Mouse (Mus musculus) limb, embryonic 14.5 days (tissue): ENCODE measurements at regions not wholly inside any gene's neighbourhood (a gene's known extent, or its start where the extent isn't known, plus 50 kb on each side); places are given as distances from the start of the nearest gene placed in this dataset.

Experiments
- ATAC-seq: fragments of 200-750 bp; cut with Nextera tagmentation; 2 replicates; pipeline ENCODE4 v1.8.0; 2017; ENCODE audit warnings: low read depth, moderate number of reproducible peaks, moderate TSS enrichment; ENCODE audit not compliant: low FRiP score
- DNase-seq: peaks from one replicate; pipeline ENCODE4 v3.0.0-alpha.2; 2015; ENCODE audit warnings: low spot score
- H3K27ac ChIP-seq: fragments of 300-500 bp; sonication (generic); replicated peaks from 2 replicates; pipeline ENCODE4 v1.5.1; 2014; ENCODE audit warnings: low read depth, mild to moderate bottlenecking, low read length, moderate library complexity, mixed read lengths
- H3K27me3 ChIP-seq: fragments of 300-500 bp; sonication (generic); 2 replicates; pipeline ENCODE4 v1.6.1; 2014; ENCODE audit warnings: low read length, mixed read lengths; ENCODE audit not compliant: control insufficient read depth, insufficient read depth
- H3K36me3 ChIP-seq: fragments of 300-500 bp; sonication (generic); 2 replicates; pipeline ENCODE4 v1.6.1; 2014; ENCODE audit warnings: mild to moderate bottlenecking, low read length, moderate library complexity, mixed read lengths; ENCODE audit not compliant: control insufficient read depth, insufficient read depth
- H3K4me1 ChIP-seq: fragments of 300-500 bp; sonication (generic); 2 replicates; pipeline ENCODE4 v1.6.1; 2014; ENCODE audit warnings: antibody characterized with exemption, low read length, mixed read lengths; ENCODE audit not compliant: control insufficient read depth, insufficient read depth
- H3K4me2 ChIP-seq: fragments of 300-500 bp; sonication (generic); replicated peaks from 2 replicates; pipeline ENCODE4 v1.6.1; 2014; ENCODE audit warnings: low read depth, mild to moderate bottlenecking, low read length, moderate library complexity; ENCODE audit not compliant: severe bottlenecking
- H3K4me3 ChIP-seq: fragments of 300-500 bp; sonication (generic); replicated peaks from 2 replicates; pipeline ENCODE4 v1.5.1; 2014; ENCODE audit warnings: low read length
- H3K9ac ChIP-seq: fragments of 300-500 bp; sonication (generic); 2 replicates; pipeline ENCODE4 v1.6.1; 2014; ENCODE audit warnings: mild to moderate bottlenecking, low read depth, low read length, moderate library complexity; ENCODE audit not compliant: severe bottlenecking
- H3K9me3 ChIP-seq: fragments of 300-500 bp; sonication (generic); 2 replicates; pipeline ENCODE4 v1.6.1; 2016; ENCODE audit warnings: low read length; ENCODE audit not compliant: control insufficient read depth
- POLR2A ChIP-seq: fragments of 200-500 bp; IDR thresholded peaks from 2 replicates; pipeline ENCODE4 v1.8.0; 2012; ENCODE audit warnings: inconsistent platforms, mild to moderate bottlenecking, moderate library complexity, borderline replicate concordance; ENCODE audit not compliant: insufficient read depth, insufficient read length; ENCODE audit errors: extremely low read depth
- WGBS: fragments of 180-500 bp; shearing (Covaris S2); extraction: QIAGEN DNeasy Blood & Tissue Kit; methylation state at CpG from one replicate; pipeline ENCODE4 v1.1.7; 2014; 5-methylcytosine and 5-hydroxymethylcytosine counted together

- Histone ChIP-seq H3K4me3 (no peak overlapping the region), H3K27ac (no peak overlapping the region), H3K27me3 (no peaks in the 10 kb centered on the region), H3K4me1 (no peaks in the 10 kb centered on the region), H3K9ac (no peak overlapping the region), H3K4me2 (no peak overlapping the region), H3K9me3 (no peaks in the 10 kb centered on the region), H3K36me3 (no peaks in the 10 kb centered on the region)
- no peak for TF ChIP-seq POLR2A
- ATAC-seq (no peak), DNase-seq (no peak)
Measured at GRCm38 (mm10) chr1:100644858-100645257, 872.3 kb downstream of the Cntnap5b start.

GRCm38 (mm10) chr1:100660822-100661221 is 888.3 kb downstream of the Cntnap5b start:
- H3K9ac ChIP-seq, result no peak overlapping the region
- H3K27me3 ChIP-seq, result no peaks in the 10 kb centered on the region
- no peaks in the 10 kb centered on the region for H3K9me3 ChIP-seq
- DNase-seq, result peak; percentile 54
- H3K4me1 ChIP-seq, result no peaks in the 10 kb centered on the region
- no peaks in the 10 kb centered on the region for H3K36me3 ChIP-seq
- WGBS, result 60% methylated on average over 3 of the region's 3 CpGs
- no peak overlapping the region for H3K4me3 ChIP-seq
- H3K27ac ChIP-seq, result no peak overlapping the region
- no peak for TF ChIP-seq POLR2A
- no peak overlapping the region for H3K4me2 ChIP-seq
- ATAC-seq, result no peak

- Histone ChIP-seq H3K9me3 (no peaks in the 10 kb centered on the region), H3K27me3 (no peaks in the 10 kb centered on the region), H3K4me1 (no peaks in the 10 kb centered on the region), H3K4me3 (no peak overlapping the region), H3K36me3 (no peaks in the 10 kb centered on the region), H3K27ac (no peak overlapping the region), H3K9ac (no peak overlapping the region), H3K4me2 (no peak overlapping the region)
- no peak for TF ChIP-seq POLR2A
- ATAC-seq (no peak), DNase-seq (no peak)
- WGBS, result 89% methylated on average over 3 of the region's 3 CpGs
Measured at GRCm38 (mm10) chr1:100706898-100707297, 934.3 kb downstream of the Cntnap5b start.
